Mouse (Mus musculus) left cerebral cortex, postnatal 36 days (tissue): ENCODE data around the gene Yjefn3. TPM values are rescaled to one million over a fixed set of nuclear protein-coding genes. Genes with fewer than 3 reads are reported as not detected.

Experiments
- DNase-seq, 2 experiments: peaks; one replicate each; pipeline ENCODE4 v3.0.0; 2021 to 2022; ENCODE audit warnings: low spot score in 2 of 2, mixed read lengths in 1 of 2
- intact Hi-C: fragments of 180-260 bp; cut with DNase I; formaldehyde crosslinking; loops from one replicate; pipeline ENCODE4 v1.15.1; 2025
- total RNA-seq, 2 experiments: library from RNA; stranded (reverse); gene quantifications; 2 replicates each; pipeline ENCODE4 v1.2.3; 2021

Yjefn3 gene
- total RNA-seq, 2 experiments from 2014 or later = 23.7 to 31.3 TPM

DNA sequence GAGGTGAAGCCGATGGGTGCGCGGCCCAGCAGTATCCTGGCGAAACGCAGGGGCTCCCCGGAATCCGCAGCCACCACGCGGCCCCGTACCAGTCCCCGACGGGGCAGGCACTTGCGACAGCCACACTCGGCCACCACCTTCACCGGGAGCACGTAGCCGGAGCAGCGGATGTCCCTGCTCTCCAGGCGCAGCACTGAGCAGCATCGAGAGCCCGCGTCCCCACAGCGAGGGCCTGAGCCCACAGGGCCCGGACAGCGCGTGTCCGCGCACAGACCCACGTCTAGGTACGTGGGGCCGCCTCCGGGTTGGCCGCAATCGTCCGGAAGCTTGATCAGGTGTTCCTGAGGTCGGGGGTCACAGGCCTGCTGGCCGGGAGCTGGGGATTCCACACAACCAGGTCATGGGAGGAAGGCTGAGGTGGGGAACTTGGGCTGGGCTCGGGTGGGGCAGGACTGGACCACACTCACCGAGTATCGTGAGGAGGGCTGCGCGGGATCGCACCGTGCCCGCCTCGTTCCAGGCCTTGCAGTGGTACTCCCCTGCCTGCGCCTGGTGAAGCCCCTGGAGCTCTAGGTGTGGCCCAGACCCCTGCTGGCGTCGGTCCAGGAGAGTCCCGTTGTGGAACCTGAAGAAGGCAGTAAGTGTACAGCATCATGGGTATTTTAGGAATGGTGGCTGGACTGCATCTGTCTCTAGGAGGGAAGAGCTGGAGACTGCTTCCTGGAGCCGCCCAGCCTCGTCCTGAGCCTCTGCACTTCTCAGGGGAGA lies 19.5 kb downstream of the Yjefn3 start:
- no peak for DNase-seq
- intact Hi-C loops = no loop called here

DNA sequence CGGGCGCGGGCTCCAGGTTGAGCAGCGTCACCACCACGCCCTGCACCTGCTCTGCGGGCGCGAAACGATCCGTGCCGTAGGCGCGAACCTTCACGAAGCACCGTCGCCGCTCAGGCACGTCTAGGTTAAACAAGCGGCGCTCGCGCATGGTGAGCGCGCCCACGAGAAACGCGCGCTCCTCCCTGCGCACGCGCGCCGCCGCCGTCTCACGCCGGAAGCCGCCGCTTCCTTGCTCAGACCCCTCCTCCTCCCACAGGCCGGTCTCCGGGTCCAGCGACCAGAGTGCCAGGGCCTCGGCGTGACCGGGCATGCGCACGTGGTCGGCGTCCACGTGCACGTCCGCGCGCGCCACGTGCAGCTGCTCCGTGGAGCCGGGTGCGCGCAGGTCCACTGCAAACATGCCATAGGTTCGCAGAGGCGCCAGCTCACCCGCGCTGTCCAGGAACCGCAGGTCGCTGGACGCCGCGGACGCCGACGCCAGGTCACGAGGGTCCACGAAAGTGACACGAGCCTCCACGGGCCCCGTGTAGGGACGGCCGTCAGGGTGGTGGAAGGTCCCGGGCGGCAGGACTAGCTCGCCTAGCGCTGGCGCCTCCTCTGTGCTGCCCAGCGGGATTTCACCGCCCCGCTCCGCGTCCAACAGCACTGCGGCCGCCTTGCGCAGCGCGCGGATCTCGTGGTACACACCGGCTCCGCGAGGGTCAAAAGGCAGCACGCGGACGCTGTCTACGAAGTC lies 20.3 kb downstream of the Yjefn3 start:
- intact Hi-C loops = no loop called here
- peak; percentile 62 to 63 for DNase-seq

DNA sequence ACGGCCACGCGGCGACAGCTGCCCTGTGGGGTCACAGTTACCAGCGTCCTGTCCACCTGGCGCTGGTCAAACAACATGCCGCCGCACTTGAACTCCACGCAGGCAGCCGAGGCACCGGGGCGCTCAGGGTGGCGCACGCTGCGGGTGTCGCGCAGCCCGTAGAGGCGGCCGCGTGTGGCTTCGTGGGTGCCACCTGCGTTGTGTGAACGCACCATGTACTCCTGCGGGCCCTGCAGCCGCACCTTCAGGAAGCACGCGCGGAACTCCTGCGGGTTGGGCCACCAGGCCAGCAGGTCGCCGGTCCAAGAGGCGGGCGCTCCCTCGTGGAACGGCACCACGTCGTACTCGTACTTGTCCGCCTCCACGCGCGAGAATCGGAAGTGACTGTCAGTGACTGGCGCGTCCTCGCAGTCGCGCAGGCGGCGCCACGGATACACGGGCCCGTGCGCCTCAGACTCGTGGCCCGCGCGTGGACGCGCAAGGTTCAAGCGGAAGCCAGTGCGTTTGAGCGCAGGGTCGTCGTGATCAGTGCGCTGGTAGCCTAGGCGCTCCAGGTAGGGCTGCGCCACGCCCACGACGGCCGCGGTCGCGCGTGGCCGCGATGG lies 21.1 kb downstream of the Yjefn3 start:
- intact Hi-C loops = no loop called here
- DNase-seq = no peak

DNA sequence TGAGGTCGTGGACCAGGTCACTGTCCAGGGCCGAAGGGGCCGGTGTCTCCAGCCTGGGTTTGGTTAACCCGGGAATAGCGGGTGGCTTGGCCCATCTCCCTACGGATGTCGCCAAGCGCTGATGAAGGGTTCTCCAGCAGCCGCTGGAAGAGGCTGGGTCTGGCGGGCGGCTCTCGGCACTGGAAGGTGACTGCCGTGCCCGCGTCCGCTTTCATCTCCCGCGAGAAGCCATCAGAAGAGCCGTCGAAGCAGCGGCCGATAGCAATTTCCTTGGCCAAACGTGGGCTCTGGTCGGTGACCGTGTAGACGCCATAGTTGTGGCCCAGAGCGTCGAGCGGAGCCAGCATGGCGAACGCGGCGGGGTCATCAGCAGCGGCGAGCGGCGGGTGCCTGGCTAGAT lies 21.7 kb downstream of the Yjefn3 start:
- intact Hi-C loops = no loop called here
- no peak for DNase-seq

DNA sequence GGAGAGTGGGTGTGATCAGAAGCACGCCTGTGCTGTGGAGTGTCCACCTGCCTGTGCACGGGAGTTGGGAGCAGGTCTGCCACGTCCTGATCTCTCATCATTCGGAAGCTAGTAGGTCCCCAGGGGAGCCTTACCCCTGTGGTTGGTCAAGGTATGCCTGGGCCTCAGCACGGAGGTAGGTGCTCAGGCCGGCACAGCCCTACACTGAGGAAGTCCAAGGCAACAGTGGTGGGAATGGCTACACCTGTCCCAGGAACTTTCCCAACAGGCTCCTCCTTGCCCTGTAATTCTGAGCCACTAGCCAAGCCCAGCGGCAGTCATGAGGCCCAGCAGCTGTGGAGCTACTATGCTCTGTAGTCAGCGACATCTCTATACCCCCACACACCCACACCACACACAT lies 22.8 kb downstream of the Yjefn3 start:
- intact Hi-C loops = no loop called here
- DNase-seq = no peak

DNA sequence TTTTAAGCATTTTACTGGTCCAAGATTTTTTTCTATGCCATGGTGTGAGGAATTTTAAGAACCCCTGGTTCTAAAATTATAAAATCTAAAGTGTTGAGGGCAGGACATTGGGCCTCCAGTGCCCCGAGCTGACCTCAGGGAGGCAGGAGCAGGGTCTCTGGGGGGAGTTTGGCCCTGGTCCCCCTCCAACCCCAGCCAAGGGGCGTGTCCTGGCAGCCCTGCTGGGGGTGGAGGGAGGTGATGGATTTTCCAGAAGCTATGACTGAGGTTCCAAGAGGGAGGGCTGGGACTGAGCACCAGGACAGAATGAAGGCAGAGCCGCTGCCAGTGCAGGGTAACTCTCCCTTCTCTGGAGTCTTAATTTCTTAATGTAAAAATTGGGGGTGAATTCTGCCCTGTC lies 24.5 kb downstream of the Yjefn3 start:
- DNase-seq = no peak
- intact Hi-C loops = no loop called here

DNA sequence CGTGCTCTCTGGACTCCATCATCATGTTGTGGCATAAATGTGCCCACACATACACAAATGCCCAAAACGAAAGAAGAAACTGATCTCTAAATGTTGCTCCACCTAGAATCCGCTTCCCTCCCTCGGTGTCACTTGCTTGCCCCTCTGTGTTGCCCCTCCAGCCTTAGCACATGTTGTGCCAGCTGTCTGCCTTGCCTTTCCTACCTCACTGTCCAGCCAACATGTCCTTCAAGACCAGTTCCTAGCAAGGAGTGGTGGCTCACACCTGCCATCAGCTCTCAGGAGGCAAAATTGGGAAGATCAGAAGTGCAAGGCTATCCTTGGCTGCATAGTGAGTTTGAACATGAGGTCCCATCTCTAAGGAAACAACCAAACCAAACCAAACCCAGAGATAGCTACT lies 25.1 kb downstream of the Yjefn3 start:
- no peak for DNase-seq
- intact Hi-C loops = no loop called here

DNA sequence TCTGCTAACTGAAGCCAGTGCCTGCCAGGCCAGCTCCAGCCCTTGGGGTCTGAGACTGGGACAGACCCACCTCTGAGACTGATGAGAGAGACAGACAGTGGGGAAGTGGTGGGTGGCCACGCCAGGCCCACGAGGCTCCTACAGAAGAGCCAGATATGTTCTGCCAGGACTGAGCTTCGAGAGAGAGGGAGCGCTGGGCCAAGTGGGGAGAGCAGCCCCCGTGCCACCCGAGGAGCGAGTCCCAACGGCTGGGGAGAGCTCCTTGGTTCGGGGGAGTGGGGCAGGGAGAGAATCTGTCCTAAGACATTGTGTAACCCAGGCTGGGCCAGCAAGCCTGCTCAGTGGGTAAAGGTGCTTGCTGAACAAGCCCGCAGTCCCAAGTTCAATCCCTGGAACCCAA lies 25.5 kb downstream of the Yjefn3 start:
- intact Hi-C loops = no loop called here
- DNase-seq = no peak

DNA sequence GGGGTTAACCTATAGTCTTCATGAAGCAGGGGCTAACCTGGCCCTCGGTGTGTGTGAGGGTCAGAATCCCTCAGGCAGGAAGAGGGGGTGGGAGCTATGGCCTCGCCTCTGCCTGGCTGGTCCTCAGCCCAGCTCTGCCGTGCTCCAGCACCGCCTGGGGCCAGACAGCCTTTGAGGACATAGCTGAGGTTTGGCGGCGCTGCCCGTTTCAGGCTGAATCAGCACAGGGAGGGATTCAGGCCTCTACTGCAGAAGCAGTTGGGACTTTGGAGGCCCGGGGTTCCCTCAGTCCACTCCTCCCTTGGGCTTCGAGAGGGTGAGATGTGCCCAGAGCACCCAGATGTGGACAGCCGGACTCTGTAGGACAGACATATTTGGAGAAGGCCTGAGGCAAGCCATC lies 26.4 kb downstream of the Yjefn3 start:
- intact Hi-C loops = no loop called here
- no peak for DNase-seq

DNA sequence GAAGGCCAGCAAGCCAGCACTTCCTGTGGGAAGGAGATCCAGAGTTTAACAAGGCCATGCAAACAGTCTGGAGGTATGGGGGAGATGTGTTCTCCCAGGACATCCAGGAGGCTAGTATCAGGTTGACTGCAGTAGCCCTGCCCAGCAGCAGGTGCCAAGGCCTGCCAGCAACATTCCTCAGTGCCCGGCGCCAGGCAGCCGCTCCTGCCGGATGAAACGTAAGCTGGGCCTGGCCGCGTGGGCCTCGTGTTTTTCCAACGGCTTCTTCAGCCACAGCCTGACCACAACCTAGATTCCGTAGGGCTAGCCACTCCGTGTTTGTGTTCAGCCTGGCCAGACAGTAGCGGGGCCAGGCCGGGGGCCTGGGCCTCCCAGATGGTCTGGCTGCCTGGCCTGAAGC lies 27.9 kb downstream of the Yjefn3 start:
- intact Hi-C loops = loop anchor here (1.0 kb wide), 1 partner anchor 17 kb away; no protein-coding TSS in a partner anchor
- no peak for DNase-seq

DNA sequence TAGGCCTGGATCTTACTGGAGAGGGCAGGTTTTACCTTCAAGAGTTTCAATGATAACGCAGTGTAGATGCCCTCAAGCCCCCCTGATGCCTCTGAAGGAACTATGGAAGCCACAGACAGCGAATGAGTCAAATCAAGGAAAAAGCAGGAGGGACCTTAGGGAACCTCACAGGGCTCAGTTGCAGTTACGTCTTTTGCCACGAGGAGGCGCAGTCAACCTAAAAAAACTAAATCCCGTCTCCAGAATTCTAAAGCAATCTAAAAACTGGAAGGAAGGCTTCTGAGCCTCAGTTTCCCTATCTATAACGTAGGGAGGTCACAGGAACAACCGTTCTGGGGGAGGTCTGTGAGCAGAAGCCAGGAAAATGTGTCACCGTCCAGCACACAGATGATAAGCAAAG lies 28.4 kb downstream of the Yjefn3 start:
- intact Hi-C loops = loop anchor here (1.0 kb wide), 1 partner anchor 17 kb away; no protein-coding TSS in a partner anchor
- DNase-seq = peak; percentile 55 to 63

DNA sequence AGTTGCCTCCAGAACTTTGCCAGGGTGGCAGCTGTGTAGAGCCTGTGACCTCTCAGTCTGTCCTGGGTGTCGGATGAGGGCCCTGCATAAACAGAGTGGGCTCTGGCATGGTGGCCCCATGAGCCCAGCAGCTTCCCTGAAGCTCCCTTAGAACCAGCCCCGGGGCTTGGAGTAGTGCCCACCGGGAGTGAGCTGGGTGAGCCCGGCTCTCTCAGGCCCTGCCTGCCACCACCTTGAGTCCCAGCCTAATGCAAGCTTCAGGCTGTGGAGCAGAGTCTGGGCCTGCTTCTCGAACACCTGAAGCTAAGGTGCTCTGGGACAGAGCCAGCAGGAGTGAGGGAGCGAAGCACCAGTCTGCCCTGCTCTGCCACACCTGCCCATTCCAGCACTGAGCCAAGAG lies 31.6 kb downstream of the Yjefn3 start:
- intact Hi-C loops = no loop called here

DNA sequence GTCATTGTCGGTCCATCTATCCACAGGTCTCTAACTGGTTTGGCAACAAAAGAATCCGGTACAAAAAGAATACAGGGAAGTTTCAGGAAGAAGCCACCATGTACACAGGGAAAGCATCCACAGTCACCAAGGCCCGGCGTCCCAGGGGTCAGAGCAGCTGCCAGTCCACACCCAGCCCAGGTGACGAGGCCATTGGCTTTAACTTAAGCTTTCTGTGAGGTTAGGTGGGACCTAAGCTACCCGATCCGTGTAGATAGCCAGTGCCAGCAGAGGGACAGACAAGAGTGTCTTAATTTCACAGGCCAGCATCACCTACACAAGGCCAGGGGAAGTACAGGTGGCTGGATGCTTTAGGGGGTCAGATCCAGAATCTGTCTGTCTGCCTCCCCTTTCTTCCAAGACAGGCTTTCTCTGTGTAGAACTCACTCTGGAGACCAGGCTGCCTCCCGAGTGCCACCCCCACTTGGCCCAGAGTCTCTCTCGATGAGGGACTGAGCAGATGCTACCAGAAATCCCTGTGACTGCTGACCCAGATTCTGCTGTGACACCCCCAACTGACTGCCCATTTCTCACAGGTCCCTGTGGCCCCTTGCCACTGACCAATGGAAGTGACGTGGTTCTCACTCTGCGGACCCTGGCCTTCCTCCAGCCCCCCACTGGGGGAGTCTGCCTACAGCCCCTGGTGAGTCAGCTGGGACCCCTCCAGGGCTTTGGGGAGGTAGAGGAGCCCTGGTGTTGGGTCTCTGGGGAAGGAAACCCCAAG lies 32.3 kb downstream of the Yjefn3 start:
- no peak for DNase-seq
- intact Hi-C loops = no loop called here

More for the DNA sequence above, 31.6 kb downstream of the Yjefn3 start:
- DNase-seq = no peak

DNA sequence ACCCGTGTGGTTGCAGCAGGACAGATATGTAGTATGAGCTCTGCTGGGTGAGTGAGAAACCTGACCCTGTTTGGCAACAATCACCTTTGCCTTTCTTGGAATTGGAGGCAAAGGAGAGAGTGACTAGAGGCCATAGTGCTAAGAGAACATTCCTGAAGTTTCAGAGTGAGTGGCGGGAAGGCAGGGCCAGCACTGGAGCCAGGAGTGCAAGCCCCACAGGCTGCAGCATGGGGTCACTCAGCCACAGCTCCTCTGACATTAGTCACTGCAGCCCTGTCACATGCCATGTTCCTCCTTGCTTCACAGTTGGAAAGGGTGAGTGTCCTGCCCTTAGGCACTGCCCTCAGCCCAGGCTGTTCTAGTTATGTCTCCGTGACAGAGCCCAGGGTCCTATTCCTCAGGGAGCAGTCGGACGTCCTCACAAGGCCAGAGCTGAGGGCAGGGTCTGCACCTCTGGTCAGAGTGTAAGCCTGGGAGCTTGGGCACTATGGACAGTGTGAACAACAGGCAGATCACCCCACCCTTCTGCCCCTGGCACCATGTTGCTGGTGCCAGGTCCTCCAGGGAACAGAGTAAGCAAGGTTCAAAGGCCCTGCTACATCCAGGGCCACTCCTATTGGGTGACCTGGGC lies 34.7 kb downstream of the Yjefn3 start:
- DNase-seq = no peak
- intact Hi-C loops = no loop called here

DNA sequence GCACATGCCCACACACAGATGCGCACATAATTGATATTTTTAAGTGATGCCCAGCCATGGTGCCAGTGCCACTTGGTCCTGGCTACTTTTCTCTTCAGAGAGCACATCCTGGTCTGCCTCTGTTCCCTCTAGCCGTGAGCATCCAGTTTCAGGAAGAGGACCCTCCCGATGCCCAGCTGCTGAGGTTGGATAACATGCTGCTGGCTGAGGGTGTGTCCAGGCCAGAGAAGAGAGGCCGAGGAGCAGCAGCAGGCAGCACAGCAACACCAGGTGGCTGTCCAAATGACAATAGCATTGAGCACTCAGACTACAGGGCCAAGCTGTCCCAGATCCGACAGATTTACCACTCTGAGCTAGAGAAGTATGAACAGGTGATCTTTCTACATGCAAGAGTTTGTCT lies 38.3 kb downstream of the Yjefn3 start:
- intact Hi-C loops = no loop called here

DNA sequence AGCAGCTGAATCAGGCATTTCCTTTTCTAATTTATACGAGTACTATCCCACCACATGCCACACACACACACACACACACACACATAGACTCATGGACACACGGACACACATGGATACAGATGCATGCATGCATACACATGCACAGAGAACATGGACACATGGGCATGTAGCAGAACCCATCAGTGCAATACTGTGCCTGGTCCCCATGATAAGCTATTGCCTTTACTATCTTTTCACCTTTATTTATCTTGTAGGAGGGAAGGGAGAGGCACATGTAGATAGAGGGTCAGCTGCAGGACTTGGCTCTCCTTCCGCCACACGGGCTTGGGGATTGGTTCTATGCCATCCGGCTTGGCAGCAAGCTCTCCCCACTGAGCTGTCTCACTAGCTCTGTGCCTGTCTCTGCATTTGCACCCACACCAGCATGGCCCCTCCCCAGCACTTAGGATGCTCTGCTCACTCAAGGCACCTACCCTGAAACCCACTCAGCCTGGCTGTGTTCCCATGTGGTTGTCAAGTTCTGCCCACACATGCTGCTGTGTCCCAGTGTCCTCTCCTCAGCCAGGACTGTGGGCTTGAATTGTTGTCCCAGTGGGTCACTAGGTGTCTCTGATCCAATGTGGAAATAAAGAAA lies 39.0 kb downstream of the Yjefn3 start:
- no peak for DNase-seq
- intact Hi-C loops = no loop called here

More for the DNA sequence above, 38.3 kb downstream of the Yjefn3 start:
- DNase-seq = no peak

DNA sequence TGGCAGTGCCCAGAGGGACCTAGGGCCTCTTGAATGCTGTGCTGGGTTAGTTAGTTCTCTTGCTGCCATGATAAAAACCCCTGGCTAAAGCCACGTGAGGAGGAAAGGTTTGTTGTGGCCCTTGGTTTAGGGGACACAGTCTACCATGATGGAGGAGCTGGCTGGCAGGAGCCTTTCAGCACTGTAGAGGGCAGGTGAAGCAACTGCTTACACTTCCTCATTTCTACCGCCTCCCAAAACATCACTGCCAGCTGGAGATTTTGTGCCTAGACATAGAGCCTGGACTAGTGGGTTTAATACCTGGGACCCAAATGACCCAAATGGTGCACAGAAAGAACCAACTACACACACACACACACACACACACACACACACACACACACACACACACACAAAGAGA lies 41.3 kb downstream of the Yjefn3 start:
- intact Hi-C loops = no loop called here
- no peak for DNase-seq

DNA sequence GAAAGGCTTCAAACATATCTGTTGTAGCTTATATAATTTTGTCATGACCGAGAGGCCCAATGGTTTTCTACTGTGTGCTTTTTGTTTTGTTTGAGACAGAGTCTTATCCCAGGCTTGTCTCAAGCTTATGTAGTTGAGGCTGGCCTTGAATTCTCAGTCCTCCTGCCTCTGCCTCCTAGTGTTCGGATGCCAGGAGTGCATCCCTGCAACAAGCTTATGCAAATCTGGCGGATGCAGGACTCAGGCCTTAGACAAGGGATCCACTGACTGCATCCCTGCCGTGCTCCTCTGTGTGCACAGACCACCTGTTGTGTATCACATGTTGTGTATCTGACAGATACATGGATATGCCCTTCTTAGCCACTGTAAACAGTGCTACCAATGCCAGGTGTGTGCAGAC lies 41.7 kb downstream of the Yjefn3 start:
- intact Hi-C loops = no loop called here
- DNase-seq = no peak

DNA sequence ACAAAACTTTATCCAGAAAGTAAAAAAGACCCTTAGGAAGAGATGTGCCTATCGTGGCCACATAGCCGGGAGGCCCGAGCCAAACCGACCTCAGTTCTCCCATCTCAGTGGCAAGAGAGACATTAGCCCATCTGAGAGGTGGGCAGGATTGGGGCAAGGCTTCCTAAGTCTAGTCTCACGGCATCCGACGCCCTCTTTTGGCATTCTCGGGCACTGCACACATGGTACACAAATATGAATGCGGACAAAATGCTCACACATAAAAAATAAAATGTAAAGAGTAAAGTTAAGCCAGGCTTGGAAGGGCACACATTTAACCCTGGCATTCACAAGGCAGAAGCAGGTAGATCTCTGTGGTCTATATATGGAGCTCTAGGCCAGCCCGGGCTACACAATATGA lies 48.6 kb downstream of the Yjefn3 start:
- intact Hi-C loops = no loop called here

More for the DNA sequence above, 48.6 kb downstream of the Yjefn3 start:
- DNase-seq = no peak
